Mouse (Mus musculus) G1E (cell line): Measurements from ENCODE around the gene Rasd1.

ENCODE experiments used
- CTCF ChIP-seq: IDR thresholded peaks from 2 replicates; pipeline ENCODE4 v1.5.1; 2012; ENCODE audit warnings: low read depth, low read length, inconsistent platforms, mixed read lengths
- GATA1 ChIP-seq: IDR thresholded peaks from 2 replicates; pipeline ENCODE4 v1.6.1; 2012; ENCODE audit warnings: borderline replicate concordance, low read length, inconsistent platforms, mixed read lengths
- GATA2 ChIP-seq: IDR thresholded peaks from 2 replicates; pipeline ENCODE4 v1.6.1; 2012; ENCODE audit warnings: low read depth, low read length, inconsistent platforms, borderline replicate concordance
- POLR2AphosphoS5 ChIP-seq: IDR thresholded peaks from 2 replicates; pipeline ENCODE4 v1.6.1; 2012; ENCODE audit warnings: low read depth, low read length, inconsistent platforms; ENCODE audit not compliant: insufficient replicate concordance
- TAL1 ChIP-seq: conservative IDR thresholded peaks from 2 replicates; pipeline ENCODE4 v1.6.1; 2012; ENCODE audit warnings: low read depth, low read length, inconsistent platforms, mixed read lengths

- TF ChIP-seq CTCF, result no peak
- no peak for TF ChIP-seq POLR2AphosphoS5
- no peak for TF ChIP-seq GATA1
- TF ChIP-seq TAL1, result no peak
- TF ChIP-seq GATA2, result no peak
Measured at GRCm38 (mm10) chr11:59948401-59948767, 16.4 kb downstream of the Rasd1 start.
